Mouse (Mus musculus) cerebellum, adult 11-12 months (tissue): ENCODE results near the gene Polr3g.
"Not testable (repeated sequence)": the region's sequence is repeated elsewhere in the genome, so short reads cannot be mapped to it uniquely, and the experiment has no call there.

ENCODE experiments used
- DNase-seq: peaks from one replicate; pipeline ENCODE4 v3.0.0; 2022

Polr3g gene

DNA sequence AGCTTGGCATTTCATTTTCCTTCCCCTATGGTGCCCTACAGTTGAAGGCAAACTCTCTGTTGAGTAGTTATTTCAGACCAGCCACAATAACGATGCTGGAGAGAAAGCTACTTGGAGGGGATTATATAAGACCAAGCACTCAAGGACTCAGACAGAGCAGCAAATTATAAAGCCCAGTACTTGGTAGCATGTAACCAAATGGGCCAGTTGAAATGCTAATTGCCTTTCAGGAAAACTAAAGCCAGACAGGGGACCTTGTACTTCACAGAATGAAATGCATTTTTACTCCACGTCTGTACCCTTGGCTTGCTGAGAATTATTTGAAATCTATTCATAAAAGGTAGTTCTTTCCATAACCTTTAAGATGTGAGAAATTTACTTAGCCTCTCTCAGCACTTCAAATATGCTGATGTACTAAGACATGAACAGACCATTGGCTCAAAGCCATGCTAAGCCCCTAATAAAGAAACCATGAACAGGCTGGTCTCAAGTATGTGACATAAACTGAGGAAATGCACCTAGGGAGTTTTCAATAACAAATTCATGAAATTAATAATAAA lies 82.1 kb downstream of the Polr3g start:
- DNase-seq, result no peak

DNA sequence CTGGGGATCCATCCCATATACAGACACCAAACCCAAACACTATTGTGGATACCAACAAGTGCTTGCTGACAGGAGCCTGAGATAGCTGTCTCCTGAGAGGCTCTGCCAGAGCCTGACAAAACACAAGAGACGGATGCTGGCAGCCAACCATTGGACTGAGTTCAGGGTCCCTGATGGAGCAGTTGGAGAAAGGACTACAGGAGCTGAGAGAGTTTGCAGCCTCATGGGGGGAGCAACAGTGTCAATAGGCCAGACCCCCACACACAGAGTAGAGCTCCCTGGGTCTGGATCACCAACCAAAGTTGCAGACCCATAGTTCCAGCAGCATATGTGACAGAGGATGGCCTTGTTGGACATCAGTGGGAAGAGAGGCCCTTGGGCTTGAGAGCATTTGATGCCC lies 83.0 kb downstream of the Polr3g start:
- DNase-seq, result not testable (repeated sequence)
